ENCODE assay signal across 20 mouse cellular contexts in genomic region chr8:122702957-122703356, GRCm38 (mm10). TPM values are rescaled to one million over a fixed set of nuclear protein-coding genes. Genes with fewer than 3 reads are reported as not detected.
DNase-seq lines count a peak whose midpoint lies in the region; ATAC-seq and TF ChIP-seq lines count a peak whose summit lies in the region.
"Had no signal": no experiment of that assay in that cellular context is flagged by ENCODE, and none has a peak within 500 bp of the region (broad histone marks: within the 10 kb centered on the region; RNA-seq: fewer than 3 reads in every experiment).

No protein-coding gene starts in this region.

- no peaks in the 10 kb centered on the region; the same call in 1 of the 2 replicates for H3K27me3 ChIP-seq in intestine, embryonic 16.5 days (replicated peaks; ENCODE audit: control insufficient read depth, insufficient read depth, low read length)
- no peaks in the 10 kb centered on the region for H3K27me3 ChIP-seq in intestine, postnatal 0 days (replicated peaks; ENCODE audit: control insufficient read depth, insufficient read depth, low read length)
- peaks cover 27% of the 10 kb centered on the region for H3K27me3 ChIP-seq in megakaryocyte, embryonic 14.5 days (replicated peaks)
- no peaks in the 10 kb centered on the region for H3K27me3 ChIP-seq in thymus, adult 2 months (ENCODE audit: control insufficient read depth, insufficient read depth, low read length)
- H3K27me3 ChIP-seq in small intestine, adult 2 months (ENCODE audit: control insufficient read depth, insufficient read depth, low read length): no peaks in the 10 kb centered on the region
- no peaks in the 10 kb centered on the region for H3K27me3 ChIP-seq in kidney, embryonic 16.5 days (ENCODE audit: insufficient read depth, low read length)
- H3K27me3 ChIP-seq: hindbrain, embryonic 15.5 days had no signal

- no peaks in the 10 kb centered on the region for H3K9me3 ChIP-seq in intestine, embryonic 16.5 days (ENCODE audit: control insufficient read depth, low read length)
- no peaks in the 10 kb centered on the region for H3K9me3 ChIP-seq in intestine, postnatal 0 days (ENCODE audit: control insufficient read depth)
- H3K9me3 ChIP-seq in megakaryocyte, embryonic 14.5 days: no peaks in the 10 kb centered on the region
- H3K9me3 ChIP-seq in kidney, embryonic 16.5 days (ENCODE audit: low read length): no peaks in the 10 kb centered on the region
- H3K9me3 ChIP-seq: embryonic facial prominence, embryonic 10.5 days; forebrain, embryonic 10.5 days; heart, embryonic 13.5 days; hindbrain, embryonic 15.5 days had no signal

- H3K4me2 ChIP-seq in intestine, embryonic 16.5 days (ENCODE audit: low read depth, low read length): no peak overlapping the region
- H3K4me2 ChIP-seq in intestine, postnatal 0 days (replicated peaks; ENCODE audit: low read depth): no peak overlapping the region
- H3K4me2 ChIP-seq in kidney, embryonic 16.5 days (replicated peaks; ENCODE audit: low read depth, low read length): no peak overlapping the region
- H3K4me2 ChIP-seq: heart, embryonic 13.5 days; hindbrain, embryonic 15.5 days had no signal

- WGBS in intestine, embryonic 16.5 days: 83% methylated on average over 6 of the region's 6 CpGs
- 90% methylated on average over 6 of the region's 6 CpGs for WGBS in intestine, postnatal 0 days
- 22% methylated on average over 6 of the region's 6 CpGs for WGBS in thymus, adult 2 months
- WGBS in small intestine, adult 2 months: 80% methylated on average over 6 of the region's 6 CpGs
- WGBS in kidney, embryonic 16.5 days: 85% methylated on average over 6 of the region's 6 CpGs

- H3K36me3 ChIP-seq in intestine, embryonic 16.5 days (ENCODE audit: control insufficient read depth, insufficient read depth, low read length): no peaks in the 10 kb centered on the region
- no peaks in the 10 kb centered on the region for H3K36me3 ChIP-seq in intestine, postnatal 0 days (ENCODE audit: control insufficient read depth, insufficient read depth)
- H3K36me3 ChIP-seq in megakaryocyte, embryonic 14.5 days (replicated peaks; ENCODE audit: low read length): peaks cover 3% of the 10 kb centered on the region
- no peaks in the 10 kb centered on the region for H3K36me3 ChIP-seq in thymus, adult 2 months (ENCODE audit: control insufficient read depth, insufficient read depth, low read length)
- no peaks in the 10 kb centered on the region for H3K36me3 ChIP-seq in small intestine, adult 2 months (ENCODE audit: control insufficient read depth, insufficient read depth, low read length)
- no peaks in the 10 kb centered on the region for H3K36me3 ChIP-seq in kidney, embryonic 16.5 days (ENCODE audit: insufficient read depth, low read length)
- H3K36me3 ChIP-seq: embryonic facial prominence, embryonic 10.5 days; forebrain, embryonic 10.5 days; heart, embryonic 13.5 days; hindbrain, embryonic 15.5 days had no signal

- no peak overlapping the region for H3K27ac ChIP-seq in intestine, embryonic 16.5 days (ENCODE audit: low read length)
- H3K27ac ChIP-seq in intestine, postnatal 0 days (ENCODE audit: low read depth, low read length): no peak overlapping the region
- H3K27ac ChIP-seq in thymus, adult 2 months (ENCODE audit: control insufficient read depth, insufficient read depth, low read length): peak overlapping the region; percentile 95
- H3K27ac ChIP-seq in small intestine, adult 2 months (ENCODE audit: insufficient read depth, low read depth, low read length): peak overlapping the region; percentile 44; the same call in 1 of the 2 replicates
- no peak overlapping the region for H3K27ac ChIP-seq in kidney, embryonic 16.5 days (ENCODE audit: low read length)
- H3K27ac ChIP-seq: embryonic facial prominence, embryonic 10.5 days; forebrain, embryonic 10.5 days; heart, embryonic 13.5 days; hindbrain, embryonic 15.5 days had no signal

- peaks cover 6% of the 10 kb centered on the region; the same call in 1 of the 2 replicates for H3K4me1 ChIP-seq in intestine, embryonic 16.5 days (ENCODE audit: control insufficient read depth, insufficient read depth, low read length)
- H3K4me1 ChIP-seq in intestine, postnatal 0 days (replicated peaks; ENCODE audit: control insufficient read depth, insufficient read depth, low read length): peaks cover 5% of the 10 kb centered on the region; the same call in 1 of the 2 replicates
- H3K4me1 ChIP-seq in megakaryocyte, embryonic 14.5 days: peaks cover 100% of the 10 kb centered on the region
- H3K4me1 ChIP-seq in thymus, adult 2 months (replicated peaks; ENCODE audit: control insufficient read depth, insufficient read depth, low read length): peaks cover 85% of the 10 kb centered on the region
- H3K4me1 ChIP-seq in small intestine, adult 2 months (ENCODE audit: control insufficient read depth, insufficient read depth, insufficient read length, low read length): peaks cover 4% of the 10 kb centered on the region
- H3K4me1 ChIP-seq in kidney, embryonic 16.5 days (ENCODE audit: insufficient read depth, low read length): peaks cover 9% of the 10 kb centered on the region; the same call in 1 of the 2 replicates

- DNase-seq in thymus, adult 2 months: no peak
- no peak for DNase-seq in thymus, postnatal 0 days (ENCODE audit: low spot score)
- DNase-seq: adrenal gland, postnatal 10 days; cerebellum, adult 11-12 months; cerebellum, adult 9-10 months; cerebellum, postnatal 25 days; gastrocnemius, postnatal 36 days; heart, postnatal 36 days had no signal

- no peak for TF ChIP-seq CTCF in intestine, postnatal 0 days (IDR thresholded peaks at IDR 0.05; ENCODE audit: low read depth)
- no peak for TF ChIP-seq CTCF in thymus, adult 2 months (IDR thresholded peaks at IDR 0.05; ENCODE audit: borderline replicate concordance, control insufficient read depth, extremely low read depth, insufficient read depth, low read length, poor library complexity)
- no peak for TF ChIP-seq CTCF in small intestine, adult 2 months (IDR thresholded peaks at IDR 0.05; ENCODE audit: extremely low read depth, insufficient read length, insufficient replicate concordance, low read depth, low read length)

- H3K9ac ChIP-seq in intestine, embryonic 16.5 days (ENCODE audit: low read depth, low read length): peak overlapping the region; percentile 17; the same call in 1 of the 2 replicates
- no peak overlapping the region for H3K9ac ChIP-seq in intestine, postnatal 0 days (ENCODE audit: low read depth, low read length)
- H3K9ac ChIP-seq in kidney, embryonic 16.5 days (replicated peaks; ENCODE audit: low read length): no peak overlapping the region
- H3K9ac ChIP-seq: heart, embryonic 13.5 days; hindbrain, embryonic 15.5 days had no signal

- no peak for TF ChIP-seq POLR2A in thymus, adult 2 months (IDR thresholded peaks at IDR 0.05; ENCODE audit: control insufficient read depth, extremely low read depth, insufficient read depth, low read length, poor library complexity)
- no peak for TF ChIP-seq POLR2A in small intestine, adult 2 months (IDR thresholded peaks at IDR 0.05; ENCODE audit: low read depth, low read length)

- H3K4me3 ChIP-seq in intestine, embryonic 16.5 days (ENCODE audit: low read length): no peak overlapping the region
- no peak overlapping the region for H3K4me3 ChIP-seq in intestine, postnatal 0 days (ENCODE audit: low read depth, low read length)
- H3K4me3 ChIP-seq in megakaryocyte, embryonic 14.5 days (replicated peaks): peak overlapping the region; percentile 79
- no peak overlapping the region for H3K4me3 ChIP-seq in thymus, adult 2 months (ENCODE audit: control insufficient read depth, insufficient read depth, low read length)
- no peak overlapping the region for H3K4me3 ChIP-seq in small intestine, adult 2 months (ENCODE audit: low read depth, low read length)
- H3K4me3 ChIP-seq in kidney, embryonic 16.5 days (ENCODE audit: low read length): no peak overlapping the region
- H3K4me3 ChIP-seq: embryonic facial prominence, embryonic 10.5 days; erythroblast, embryonic 14.5 days; forebrain, embryonic 10.5 days; heart, embryonic 13.5 days; hindbrain, embryonic 15.5 days had no signal

- no peak for ATAC-seq in intestine, embryonic 16.5 days
- no peak for ATAC-seq in intestine, postnatal 0 days
- no peak for ATAC-seq in megakaryocyte, adult 5-6 weeks (ENCODE audit: poor library complexity, severe bottlenecking)
- no peak for ATAC-seq in kidney, embryonic 16.5 days (ENCODE audit: low FRiP score, low TSS enrichment)
- ATAC-seq: forebrain, embryonic 14.5 days had no signal

RNA-seq across cellular contexts. Expression of gene Cbfa2t3, which starts 4.0 kb away (rescaled TPM):
- polyA plus RNA-seq in intestine, embryonic 16.5 days (2015; fragmentation: Nextera tagmentation; extraction: Ambion mirVana): 4.1 and 5.2 TPM in 2 replicates
- polyA plus RNA-seq in intestine, postnatal 0 days (2015; fragmentation: Nextera tagmentation; extraction: Ambion mirVana): 5.9 and 7.6 TPM in 2 replicates
- polyA plus RNA-seq in megakaryocyte, embryonic 14.5 days (2012; ENCODE audit: insufficient read depth, low replicate concordance): 54.9 and 189 TPM in 2 replicates
- total RNA-seq in megakaryocyte, adult 5-6 weeks (2015): 29.5 and 30.0 TPM in 2 replicates
- 25.1 and 26.5 TPM in 2 replicates for total RNA-seq in megakaryocyte, adult 5-6 weeks (2017)
- polyA plus RNA-seq in thymus, adult 2 months (2012; rRNA removed): 62.3 and 76.8 TPM in 2 replicates
- 15.2 and 16.7 TPM in 2 replicates for polyA plus RNA-seq in thymus, postnatal 0 days (2015; fragmentation: Nextera tagmentation; extraction: Ambion mirVana)
- polyA plus RNA-seq in small intestine, adult 2 months (2012; rRNA removed): 12.4 and 14.8 TPM in 2 replicates
- 3.5 and 4.5 TPM in 2 replicates for polyA plus RNA-seq in kidney, embryonic 16.5 days (2015; fragmentation: Nextera tagmentation; extraction: Ambion mirVana)

Comparison
In these comparisons a context has a peak if more than half of its experiments do, and no peak if none do; other contexts are left out.
1. H3K27ac ChIP-seq: peak in thymus, adult 2 months (single experiment) and small intestine, adult 2 months (single experiment); none in intestine, embryonic 16.5 days (single experiment), intestine, postnatal 0 days (single experiment) and kidney, embryonic 16.5 days (single experiment).